Mouse (Mus musculus): ENCODE measurements around the gene Slco2a1. TPM values are rescaled to one million over a fixed set of nuclear protein-coding genes. Genes with fewer than 3 reads are reported as not detected.

The Slco2a1 gene
- polyA plus RNA-seq, 1 experiment from 2014 or later: 2.4 TPM

DNA sequence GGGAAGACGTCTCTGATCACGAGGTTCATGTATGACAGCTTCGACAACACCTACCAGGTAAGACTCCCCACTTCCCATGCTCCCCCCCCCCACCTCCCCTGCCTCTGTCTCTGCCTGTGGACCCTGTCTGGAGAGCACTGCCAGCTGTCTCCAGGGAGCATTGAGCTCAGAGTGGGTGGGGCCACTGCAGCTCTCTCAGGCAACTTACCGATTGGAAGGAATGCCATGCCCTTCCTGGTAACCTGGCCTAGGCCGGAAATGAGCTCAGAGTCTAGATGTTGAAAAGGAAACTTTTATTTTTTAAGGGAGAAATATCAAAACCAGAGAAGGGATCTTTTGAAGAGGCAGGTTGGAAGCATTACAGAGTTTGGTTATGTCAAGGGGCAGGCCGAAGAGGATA is 151.9 kb downstream of the Slco2a1 start:
- ATAC-seq (replicated peaks; ENCODE audit: low FRiP score): no peak

DNA sequence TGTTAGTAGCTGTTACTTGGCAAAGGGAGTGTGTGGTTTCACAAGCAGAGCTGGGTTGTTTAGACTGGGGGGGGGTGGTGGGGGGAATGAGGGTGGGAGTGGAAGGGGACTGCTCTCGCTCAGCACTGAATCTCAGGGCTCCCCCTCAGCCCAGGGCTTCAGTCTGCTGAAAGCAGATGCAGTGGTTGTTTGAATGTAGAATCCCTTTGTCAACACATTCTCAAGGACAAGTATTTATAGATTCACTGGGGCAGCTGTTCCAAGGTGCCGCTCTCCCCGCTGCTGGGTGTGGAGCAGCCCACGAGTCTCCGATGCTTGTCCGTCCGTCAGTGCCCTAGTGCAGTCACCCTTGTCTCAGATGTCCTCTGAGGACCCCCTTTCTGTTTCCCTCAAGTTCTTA is 152.8 kb downstream of the Slco2a1 start:
- H3K4me1 ChIP-seq (replicated peaks; ENCODE audit: control insufficient read depth, insufficient read depth, low read length): no peaks in the 10 kb centered on the region
- H3K9ac ChIP-seq (ENCODE audit: low read depth, low read length): no peak overlapping the region
- ATAC-seq (replicated peaks; ENCODE audit: low FRiP score) (no peak), DNase-seq (ENCODE audit: low spot score) (no peak)
- H3K9me3 ChIP-seq (ENCODE audit: control insufficient read depth, low read length): no peaks in the 10 kb centered on the region
- H3K27ac ChIP-seq (ENCODE audit: low read depth, low read length): no peak overlapping the region
- no peaks in the 10 kb centered on the region for H3K36me3 ChIP-seq (ENCODE audit: control insufficient read depth, insufficient read depth, low read length)
- H3K27me3 ChIP-seq (replicated peaks; ENCODE audit: control insufficient read depth, insufficient read depth, low read length): no peaks in the 10 kb centered on the region
- no peak overlapping the region for H3K4me3 ChIP-seq (ENCODE audit: low read depth, low read length)
- no peak overlapping the region for H3K4me2 ChIP-seq
- 93% methylated on average over 7 of the region's 7 CpGs for WGBS

More for the DNA sequence above, 151.9 kb downstream of the Slco2a1 start:
- H3K27me3 ChIP-seq (replicated peaks; ENCODE audit: control insufficient read depth, insufficient read depth, low read length): no peaks in the 10 kb centered on the region
- H3K4me2 ChIP-seq: no peak overlapping the region
- no peak overlapping the region for H3K9ac ChIP-seq (ENCODE audit: low read depth, low read length)
- H3K36me3 ChIP-seq (ENCODE audit: control insufficient read depth, insufficient read depth, low read length): no peaks in the 10 kb centered on the region
- H3K27ac ChIP-seq (ENCODE audit: low read depth, low read length): no peak overlapping the region
- no peak overlapping the region for H3K4me3 ChIP-seq (ENCODE audit: low read depth, low read length)
- DNase-seq (ENCODE audit: low spot score): no peak
- no peaks in the 10 kb centered on the region for H3K9me3 ChIP-seq (ENCODE audit: control insufficient read depth, low read length)
- no peaks in the 10 kb centered on the region for H3K4me1 ChIP-seq (replicated peaks; ENCODE audit: control insufficient read depth, insufficient read depth, low read length)
- 84% methylated on average over 6 of the region's 6 CpGs for WGBS

DNA sequence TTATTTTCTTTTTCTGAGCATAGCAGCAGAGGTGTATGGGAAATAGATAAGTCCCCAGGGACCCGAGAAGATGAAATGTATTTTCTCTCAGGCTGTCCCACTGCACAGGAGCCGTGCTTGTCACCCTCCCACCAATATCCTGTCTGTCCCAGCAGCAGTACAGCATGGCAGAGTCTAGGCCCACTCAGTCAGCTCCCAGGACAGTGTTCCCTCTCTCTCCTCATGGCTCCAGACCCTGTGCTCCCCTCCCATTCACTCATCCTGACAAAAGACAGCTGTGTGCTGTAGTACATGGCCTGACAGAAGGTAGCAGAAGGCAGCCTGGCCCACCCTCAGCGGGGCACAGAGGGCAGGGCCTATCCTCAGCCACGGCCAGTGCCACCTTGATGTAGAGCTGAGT is 155.4 kb downstream of the Slco2a1 start:
- Histone ChIP-seq H3K9me3 (ENCODE audit: control insufficient read depth, low read length) (no peaks in the 10 kb centered on the region), H3K36me3 (ENCODE audit: control insufficient read depth, insufficient read depth, low read length) (no peaks in the 10 kb centered on the region), H3K27me3 (replicated peaks; ENCODE audit: control insufficient read depth, insufficient read depth, low read length) (no peaks in the 10 kb centered on the region), H3K4me3 (ENCODE audit: low read depth, low read length) (no peak overlapping the region), H3K4me2 (no peak overlapping the region), H3K27ac (ENCODE audit: low read depth, low read length) (no peak overlapping the region), H3K4me1 (replicated peaks; ENCODE audit: control insufficient read depth, insufficient read depth, low read length) (no peaks in the 10 kb centered on the region), H3K9ac (ENCODE audit: low read depth, low read length) (no peak overlapping the region)
- DNase-seq (ENCODE audit: low spot score) (no peak), ATAC-seq (replicated peaks; ENCODE audit: low FRiP score) (no peak)
- 57% methylated on average over 4 of the region's 4 CpGs for WGBS

DNA sequence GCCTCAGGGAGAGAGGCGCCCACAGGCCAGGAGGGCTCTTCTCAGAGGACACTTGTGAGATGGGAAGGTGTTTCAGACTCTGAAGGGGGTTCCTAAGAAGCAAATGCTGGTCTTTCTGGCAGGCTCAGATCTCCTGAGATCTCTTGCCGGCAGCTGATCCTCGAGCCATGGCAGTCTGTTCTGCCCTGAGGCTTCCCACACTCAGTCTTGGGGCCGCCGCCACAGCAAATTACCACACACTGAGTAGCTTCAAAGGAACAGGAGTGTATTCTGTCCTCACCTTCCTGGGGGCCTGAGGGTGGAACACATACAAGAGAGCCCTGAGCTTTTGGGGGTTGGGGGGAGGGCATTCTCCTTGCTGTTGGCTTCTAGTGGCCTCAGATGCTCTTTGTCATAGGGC is 156.8 kb downstream of the Slco2a1 start:
- no peak overlapping the region for H3K4me3 ChIP-seq (ENCODE audit: low read depth, low read length)
- H3K36me3 ChIP-seq (ENCODE audit: control insufficient read depth, insufficient read depth, low read length): no peaks in the 10 kb centered on the region
- H3K27ac ChIP-seq (ENCODE audit: low read depth, low read length): no peak overlapping the region
- DNase-seq (ENCODE audit: low spot score) (no peak), ATAC-seq (replicated peaks; ENCODE audit: low FRiP score) (no peak)
- WGBS: 54% methylated on average over 5 of the region's 5 CpGs
- no peak overlapping the region for H3K4me2 ChIP-seq
- no peaks in the 10 kb centered on the region for H3K27me3 ChIP-seq (replicated peaks; ENCODE audit: control insufficient read depth, insufficient read depth, low read length)
- H3K9me3 ChIP-seq (ENCODE audit: control insufficient read depth, low read length): no peaks in the 10 kb centered on the region
- no peaks in the 10 kb centered on the region for H3K4me1 ChIP-seq (replicated peaks; ENCODE audit: control insufficient read depth, insufficient read depth, low read length)
- H3K9ac ChIP-seq (ENCODE audit: low read depth, low read length): no peak overlapping the region

Other genes starting within 250 kb of the Slco2a1 start
- 15.7 and 16.2 TPM in 2 replicates for gene Ryk, start 153.8 kb upstream of the Slco2a1 start, polyA plus RNA-seq (2014; fragmentation: Nextera tagmentation; extraction: Ambion mirVana)
- gene Rab6b, start 123.1 kb downstream of the Slco2a1 start, polyA plus RNA-seq (2014; fragmentation: Nextera tagmentation; extraction: Ambion mirVana): 0.44 and 0.45 TPM in 2 replicates
- gene Srprb, start 213.4 kb downstream of the Slco2a1 start, polyA plus RNA-seq (2014; fragmentation: Nextera tagmentation; extraction: Ambion mirVana): 49.7 and 50.4 TPM in 2 replicates
- not detected in 2 replicates for gene Gm20425, start 241.6 kb downstream of the Slco2a1 start, polyA plus RNA-seq (2014; fragmentation: Nextera tagmentation; extraction: Ambion mirVana)
- 2,446 and 2,726 TPM in 2 replicates for gene Trf, start 241.7 kb downstream of the Slco2a1 start, polyA plus RNA-seq (2014; fragmentation: Nextera tagmentation; extraction: Ambion mirVana)

All from liver, embryonic 11.5 days (tissue).